Mouse (Mus musculus) liver, embryonic 14.5 days (tissue): ENCODE measurements at regions not wholly inside any gene's neighbourhood (a gene's known extent, or its start where the extent isn't known, plus 50 kb on each side); places are given as distances from the start of the nearest gene placed in this dataset.

Experiments used
- ATAC-seq: fragments of 200-750 bp; cut with Nextera tagmentation; 2 replicates; pipeline ENCODE4 v1.8.0; 2017; ENCODE audit warnings: moderate number of reproducible peaks, mild to moderate bottlenecking, moderate library complexity; ENCODE audit not compliant: insufficient read depth
- DNase-seq, 3 experiments: peaks; one replicate each; pipeline ENCODE4 v3.0.0-alpha.2; 2012 to 2013; ENCODE audit warnings: low read depth in 3 of 3, low spot score in 3 of 3
- H3K27ac ChIP-seq: fragments of 300-500 bp; sonication (generic); 2 replicates; pipeline ENCODE4 v1.5.1; 2014; ENCODE audit warnings: moderate library complexity, mild to moderate bottlenecking, control low read depth, inconsistent platforms
- H3K27me3 ChIP-seq: fragments of 300-500 bp; sonication (generic); 2 replicates; pipeline ENCODE4 v1.6.1; 2014; ENCODE audit warnings: mild to moderate bottlenecking, low read length, moderate library complexity; ENCODE audit not compliant: control insufficient read depth, insufficient read depth
- H3K36me3 ChIP-seq: fragments of 300-500 bp; sonication (generic); replicated peaks from 2 replicates; pipeline ENCODE4 v1.6.1; 2014; ENCODE audit warnings: low read depth; ENCODE audit not compliant: control insufficient read depth, insufficient read depth
- H3K4me1 ChIP-seq, 2 experiments: fragments of 200-500 bp in 1 of 2; fragments of 300-500 bp in 1 of 2; sonication (generic) in 1 of 2; replicated peaks; 2 replicates each; pipeline ENCODE4 v1.6.1; 2012 to 2014; ENCODE audit warnings: antibody characterized with exemption in 1 of 2, inconsistent platforms in 1 of 2, low read length in 1 of 2; ENCODE audit not compliant: control insufficient read depth in 2 of 2, insufficient read depth in 2 of 2
- H3K4me2 ChIP-seq: fragments of 300-500 bp; sonication (generic); 2 replicates; pipeline ENCODE4 v1.6.1; 2014; ENCODE audit warnings: low read depth, mild to moderate bottlenecking, control low read depth, moderate library complexity
- H3K4me3 ChIP-seq, 2 experiments: fragments of 200-500 bp in 1 of 2; fragments of 300-500 bp in 1 of 2; sonication (generic) in 1 of 2; 2 replicates each; pipeline ENCODE4 v1.5.1; 2012 to 2014; ENCODE audit warnings: low read depth in 2 of 2, low read length in 2 of 2, mild to moderate bottlenecking in 2 of 2, control low read depth in 1 of 2, inconsistent platforms in 1 of 2, moderate library complexity in 1 of 2; ENCODE audit not compliant: insufficient read depth in 1 of 2
- H3K9ac ChIP-seq: fragments of 300-500 bp; sonication (generic); replicated peaks from 2 replicates; pipeline ENCODE4 v1.6.1; 2014; ENCODE audit warnings: mild to moderate bottlenecking, control low read depth, moderate library complexity
- H3K9me3 ChIP-seq: fragments of 300-500 bp; sonication (generic); 2 replicates; pipeline ENCODE4 v1.6.1; 2016; ENCODE audit warnings: low read length, mixed read lengths; ENCODE audit not compliant: control insufficient read depth
- CTCF ChIP-seq: IDR thresholded peaks from 2 replicates; pipeline ENCODE4 v1.5.1; 2016; ENCODE audit warnings: antibody characterized with exemption, low read depth, control low read depth
- EP300 ChIP-seq: IDR thresholded peaks from 2 replicates; pipeline ENCODE4 v1.6.1; 2016; ENCODE audit warnings: antibody characterized with exemption, low read depth
- WGBS: fragments of 180-500 bp; shearing (Covaris S2); extraction: QIAGEN DNeasy Blood & Tissue Kit; methylation state at CpG from one replicate; pipeline ENCODE4 v1.1.7; 2014; ENCODE audit not compliant: insufficient replicate concordance; 5-methylcytosine and 5-hydroxymethylcytosine counted together

DNA sequence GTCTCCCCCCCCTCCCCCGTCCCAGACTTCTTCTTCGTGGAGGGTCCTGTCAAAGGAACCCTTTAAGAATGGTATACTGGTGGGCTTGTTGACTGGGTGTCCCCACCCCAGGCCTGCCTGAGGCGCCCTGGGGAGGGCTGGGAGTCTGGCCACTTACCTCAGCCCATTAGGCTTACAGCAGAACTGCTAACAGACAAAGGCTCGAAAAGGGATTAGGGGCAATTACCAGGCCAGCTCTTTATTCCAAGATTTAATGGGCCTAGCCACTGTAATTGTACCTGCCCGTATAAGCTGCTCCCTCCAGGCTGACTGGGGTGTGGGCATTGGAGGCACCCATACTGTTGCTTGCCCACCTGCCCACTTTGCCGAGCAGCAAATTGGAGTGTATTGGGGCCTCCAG is 93.8 kb upstream of the Pitx1 start:
- Histone ChIP-seq H3K9ac (no peak overlapping the region), H3K27ac (no peak overlapping the region), H3K4me3 (no peak overlapping the region), H3K27me3 (no peaks in the 10 kb centered on the region), H3K9me3 (no peaks in the 10 kb centered on the region), H3K4me2 (no peak overlapping the region), H3K36me3 (no peaks in the 10 kb centered on the region), H3K4me1 (no peaks in the 10 kb centered on the region)
- ATAC-seq (no peak), DNase-seq (no peak)
- WGBS = 67% methylated on average over 6 of the region's 6 CpGs
- TF ChIP-seq EP300 (no peak), CTCF (no peak)

DNA sequence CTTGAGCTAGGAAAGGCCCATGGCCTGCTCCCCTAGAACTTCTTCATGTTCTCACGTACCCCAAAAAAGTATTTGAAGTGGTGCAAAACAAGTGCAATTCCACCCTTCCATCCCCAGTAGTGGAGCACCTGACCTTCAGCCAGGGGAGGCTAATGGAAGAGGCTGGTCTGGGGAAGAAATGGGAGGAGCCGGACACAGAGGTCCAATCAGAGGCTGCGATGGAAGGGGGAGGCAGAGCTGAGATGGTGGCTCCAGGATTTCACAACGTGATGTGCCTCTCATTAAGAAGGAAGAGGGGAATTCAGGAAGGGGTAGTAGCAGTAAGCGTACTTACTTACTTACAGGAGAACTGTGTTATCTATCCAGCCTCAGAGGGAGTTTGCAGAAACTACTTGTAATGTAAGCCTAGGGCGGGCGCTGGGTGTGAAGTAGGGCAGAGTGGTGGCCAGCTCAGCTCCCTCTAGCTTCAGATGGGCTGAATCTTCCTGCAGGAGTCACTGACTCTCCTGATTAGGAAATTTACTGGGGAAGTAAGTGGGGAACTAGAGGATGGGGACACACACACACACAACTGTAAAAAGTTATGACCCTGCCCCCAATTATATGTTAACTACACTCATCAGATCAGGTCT is 87.6 kb upstream of the Pitx1 start:
- no peak overlapping the region for H3K27ac ChIP-seq
- H3K4me1 ChIP-seq = no peaks in the 10 kb centered on the region
- no peaks in the 10 kb centered on the region for H3K9me3 ChIP-seq
- ATAC-seq (no peak), DNase-seq (no peak)
- H3K36me3 ChIP-seq = no peaks in the 10 kb centered on the region
- no peaks in the 10 kb centered on the region for H3K27me3 ChIP-seq
- 13% methylated on average over 7 of the region's 7 CpGs for WGBS
- TF ChIP-seq EP300 (no peak), CTCF (no peak)
- H3K9ac ChIP-seq = no peak overlapping the region
- no peak overlapping the region for H3K4me2 ChIP-seq
- no peak overlapping the region for H3K4me3 ChIP-seq

DNA sequence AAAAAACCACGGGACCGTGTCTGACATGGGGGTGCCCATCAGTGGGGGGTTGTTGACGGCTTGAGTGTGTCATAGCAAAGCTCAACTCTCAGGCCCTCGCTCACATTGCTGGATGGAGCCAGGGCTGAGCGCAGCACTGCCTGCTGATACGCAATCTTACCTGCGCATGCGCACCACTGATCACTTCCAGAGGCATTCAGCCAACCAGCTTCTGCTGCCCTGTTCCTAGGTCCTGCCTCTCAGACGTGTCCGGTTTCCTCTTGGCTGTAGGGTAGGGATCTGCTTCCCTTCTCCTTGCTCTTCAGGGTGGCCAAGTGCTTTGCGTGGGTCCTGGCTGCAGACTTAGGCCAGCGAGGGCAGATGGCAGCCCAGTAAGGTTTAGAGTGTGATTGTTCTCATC is 81.3 kb upstream of the Pitx1 start:
- no peaks in the 10 kb centered on the region for H3K9me3 ChIP-seq
- WGBS = 74% methylated on average over 12 of the region's 12 CpGs
- no peak overlapping the region for H3K4me3 ChIP-seq
- no peaks in the 10 kb centered on the region for H3K36me3 ChIP-seq
- H3K9ac ChIP-seq = no peak overlapping the region
- no peak overlapping the region for H3K27ac ChIP-seq
- ATAC-seq (no peak), DNase-seq (no peak)
- no peaks in the 10 kb centered on the region for H3K4me1 ChIP-seq
- H3K4me2 ChIP-seq = no peak overlapping the region
- H3K27me3 ChIP-seq = no peaks in the 10 kb centered on the region
- no peak for TF ChIP-seq EP300
- no peak for TF ChIP-seq CTCF

DNA sequence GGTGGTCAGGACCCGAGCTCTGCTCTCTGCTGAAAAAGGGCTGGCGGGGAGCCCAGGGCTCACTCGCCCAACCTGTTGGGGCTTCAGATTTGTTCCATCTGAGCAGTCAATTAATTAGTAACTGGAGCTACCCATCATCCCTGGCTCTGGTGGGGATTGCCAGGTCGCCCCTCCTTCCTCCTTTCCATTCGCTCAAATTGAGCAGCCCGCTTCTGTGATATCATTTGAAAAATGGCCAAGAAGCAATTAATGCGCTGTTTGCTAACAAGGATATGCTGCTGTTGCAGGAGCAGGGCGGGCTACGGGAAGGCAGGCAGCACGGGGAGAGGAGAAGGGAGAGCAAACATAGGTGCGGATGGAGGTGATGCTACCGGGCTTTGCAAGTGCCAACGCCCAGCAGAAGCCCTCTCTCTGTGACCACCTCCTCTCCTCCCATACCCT is 76.3 kb upstream of the Pitx1 start:
- Histone ChIP-seq H3K4me1 (no peaks in the 10 kb centered on the region), H3K27ac (no peak overlapping the region), H3K4me3 (no peak overlapping the region), H3K9ac (no peak overlapping the region), H3K4me2 (no peak overlapping the region), H3K9me3 (no peaks in the 10 kb centered on the region), H3K27me3 (no peaks in the 10 kb centered on the region), H3K36me3 (no peaks in the 10 kb centered on the region)
- 62% methylated on average over 13 of the region's 13 CpGs for WGBS
- no peak for TF ChIP-seq EP300
- DNase-seq (no peak), ATAC-seq (no peak)

DNA sequence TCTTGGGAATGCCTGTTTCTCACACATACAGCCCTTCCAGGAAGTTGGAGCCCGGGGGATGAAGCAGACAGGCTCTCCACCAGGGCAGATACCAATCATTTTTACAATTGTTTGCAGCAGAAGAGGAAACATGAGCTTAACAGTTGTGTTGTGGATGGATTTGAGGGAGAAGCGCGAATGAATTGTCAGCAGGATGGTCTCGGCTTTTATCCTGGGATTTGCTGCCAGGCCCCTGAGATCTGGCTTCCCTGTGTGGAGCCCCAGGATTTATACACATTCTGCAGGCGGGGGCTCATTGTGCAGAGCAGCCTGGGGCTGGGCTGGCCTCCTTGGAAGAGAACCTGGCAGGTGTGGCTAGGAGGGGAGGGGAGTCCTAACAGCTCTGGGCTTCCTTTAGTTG is 73.9 kb upstream of the Pitx1 start:
- H3K27ac ChIP-seq = no peak overlapping the region
- TF ChIP-seq CTCF = no peak
- TF ChIP-seq EP300 = no peak
- H3K36me3 ChIP-seq = no peaks in the 10 kb centered on the region
- no peaks in the 10 kb centered on the region for H3K27me3 ChIP-seq
- no peak overlapping the region for H3K4me2 ChIP-seq
- H3K4me3 ChIP-seq = no peak overlapping the region
- 16% methylated on average over 5 of the region's 5 CpGs for WGBS
- no peaks in the 10 kb centered on the region for H3K4me1 ChIP-seq
- no peaks in the 10 kb centered on the region for H3K9me3 ChIP-seq
- DNase-seq (no peak), ATAC-seq (no peak)
- no peak overlapping the region for H3K9ac ChIP-seq
